Mouse (Mus musculus): ENCODE results near the gene Olfr527. TPM values are rescaled to one million over a fixed set of nuclear protein-coding genes. Genes with fewer than 3 reads are reported as not detected.

The Olfr527 gene
- not detected in 2 replicates for polyA plus RNA-seq (2015; fragmentation: Nextera tagmentation; extraction: Ambion mirVana)

DNA sequence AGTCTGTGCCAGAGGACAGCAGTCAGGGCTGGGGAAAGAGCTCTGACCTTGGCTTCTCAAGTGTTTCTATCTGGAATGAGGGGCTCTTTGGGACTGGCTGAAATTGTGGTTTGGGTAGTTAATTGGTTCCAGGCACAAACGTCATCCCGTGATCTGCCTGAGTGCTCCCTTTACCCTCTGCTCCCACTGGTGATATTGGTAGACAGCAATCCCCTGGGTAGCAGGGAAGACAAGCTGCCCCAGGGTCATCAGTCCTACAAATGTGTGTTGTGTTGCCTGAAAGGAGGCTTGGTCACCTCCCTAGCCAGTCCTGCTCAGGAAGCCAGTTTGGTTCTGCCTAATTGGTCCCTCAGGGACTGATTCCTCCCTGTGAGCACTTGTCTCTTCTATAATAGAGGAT is at the start of gene Olfr527:
Gene Olfr527, plus strand, starts transcription at position 301 of the 400 bp plus-strand sequence.
- H3K4me3 ChIP-seq (replicated peaks) = no peak within 1 kb of the TSS
- no peaks in the 10 kb centered on the region for H3K9me3 ChIP-seq
- no peak within 1 kb of the TSS for H3K4me2 ChIP-seq
- H3K27ac ChIP-seq = no peak within 1 kb of the TSS
- no peak within 1 kb of the TSS for H3K9ac ChIP-seq
- H3K4me1 ChIP-seq = no peaks in the 10 kb centered on the region
- no peaks in the 10 kb centered on the region for H3K27me3 ChIP-seq (replicated peaks)
- H3K36me3 ChIP-seq = no peaks in the 10 kb centered on the region
- no peak for ATAC-seq (ENCODE audit: insufficient read depth, low FRiP score, low read depth)
- WGBS = 94% methylated on average over 2 of the region's 2 CpGs

- Histone ChIP-seq H3K9ac (no peak overlapping the region), H3K36me3 (no peaks in the 10 kb centered on the region), H3K9me3 (no peaks in the 10 kb centered on the region), H3K27ac (no peak overlapping the region), H3K27me3 (replicated peaks) (no peaks in the 10 kb centered on the region), H3K4me1 (no peaks in the 10 kb centered on the region), H3K4me2 (no peak overlapping the region), H3K4me3 (replicated peaks) (no peak overlapping the region)
- no peak for ATAC-seq (ENCODE audit: insufficient read depth, low FRiP score, low read depth)
- 83% methylated on average over 9 of the region's 9 CpGs for WGBS
Measured at GRCm38 (mm10) chr7:140295746-140296145, 38.1 kb upstream of the Olfr527 start.

- Histone ChIP-seq H3K9me3 (no peaks in the 10 kb centered on the region), H3K27ac (no peak overlapping the region), H3K4me2 (no peak overlapping the region), H3K36me3 (no peaks in the 10 kb centered on the region), H3K4me3 (replicated peaks) (no peak overlapping the region), H3K4me1 (no peaks in the 10 kb centered on the region), H3K9ac (no peak overlapping the region), H3K27me3 (replicated peaks) (no peaks in the 10 kb centered on the region)
- no peak for ATAC-seq (ENCODE audit: insufficient read depth, low FRiP score, low read depth)
- WGBS = 71% methylated on average over 6 of the region's 6 CpGs
Measured at GRCm38 (mm10) chr7:140296876-140297275, 36.9 kb upstream of the Olfr527 start.

GRCm38 (mm10) chr7:140299416-140299815 is 34.4 kb upstream of the Olfr527 start:
- 80% methylated on average over 3 of the region's 3 CpGs for WGBS
- Histone ChIP-seq H3K27ac (no peak overlapping the region), H3K36me3 (no peaks in the 10 kb centered on the region), H3K9ac (no peak overlapping the region), H3K4me1 (no peaks in the 10 kb centered on the region), H3K9me3 (no peaks in the 10 kb centered on the region), H3K27me3 (replicated peaks) (no peaks in the 10 kb centered on the region), H3K4me2 (no peak overlapping the region), H3K4me3 (replicated peaks) (no peak overlapping the region)
- ATAC-seq (ENCODE audit: insufficient read depth, low FRiP score, low read depth) = no peak

- H3K4me3 ChIP-seq (replicated peaks) = no peak overlapping the region
- no peak overlapping the region for H3K4me2 ChIP-seq
- H3K36me3 ChIP-seq = no peaks in the 10 kb centered on the region
- H3K4me1 ChIP-seq = no peaks in the 10 kb centered on the region
- H3K27me3 ChIP-seq (replicated peaks) = no peaks in the 10 kb centered on the region
- WGBS = 79% methylated on average over 3 of the region's 3 CpGs
- no peak overlapping the region for H3K27ac ChIP-seq
- no peak for ATAC-seq (ENCODE audit: insufficient read depth, low FRiP score, low read depth)
- no peak overlapping the region for H3K9ac ChIP-seq
- H3K9me3 ChIP-seq = no peaks in the 10 kb centered on the region
Measured at GRCm38 (mm10) chr7:140319861-140320385, 13.9 kb upstream of the Olfr527 start.

GRCm38 (mm10) chr7:140320558-140320957 is 13.3 kb upstream of the Olfr527 start, which contains the start of gene Olfr525:
Gene Olfr525, plus strand, starts transcription at chr7:140320858.
- 53% methylated on average over 1 of the region's 1 CpGs for WGBS

DNA sequence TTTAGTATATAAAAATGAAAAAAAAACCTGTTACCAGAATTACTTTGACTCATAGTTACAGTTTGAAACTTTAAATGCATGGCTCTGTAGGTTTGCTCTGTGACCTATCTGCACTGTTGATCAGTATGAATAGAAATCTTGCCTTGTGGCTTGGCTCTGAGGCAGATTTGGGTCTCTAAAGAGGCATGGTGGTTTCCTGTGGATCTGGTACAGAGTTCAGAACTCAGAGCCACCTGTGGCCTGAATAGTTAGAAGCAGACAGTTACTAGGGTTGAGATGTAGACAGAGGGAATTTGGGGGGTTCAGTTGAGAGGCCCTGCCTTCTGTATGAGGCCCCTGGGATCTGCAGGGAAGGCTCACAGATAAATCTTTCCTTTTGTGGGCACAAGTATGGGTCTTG is 12.7 kb upstream of the Olfr527 start:
- no peaks in the 10 kb centered on the region for H3K27me3 ChIP-seq (replicated peaks)
- H3K4me1 ChIP-seq = no peaks in the 10 kb centered on the region
- no peaks in the 10 kb centered on the region for H3K9me3 ChIP-seq
- no peaks in the 10 kb centered on the region for H3K36me3 ChIP-seq
- H3K27ac ChIP-seq = no peak overlapping the region
- H3K4me2 ChIP-seq = no peak overlapping the region
- no peak overlapping the region for H3K9ac ChIP-seq
- H3K4me3 ChIP-seq (replicated peaks) = no peak overlapping the region
- no peak for ATAC-seq (ENCODE audit: insufficient read depth, low FRiP score, low read depth)

More at GRCm38 (mm10) chr7:140320558-140320957, 13.3 kb upstream of the Olfr527 start, which contains the start of gene Olfr525:
- Histone ChIP-seq H3K4me1 (no peaks in the 10 kb centered on the region), H3K27ac (no peak within 1 kb of the TSS), H3K27me3 (replicated peaks) (no peaks in the 10 kb centered on the region), H3K36me3 (no peaks in the 10 kb centered on the region), H3K9me3 (no peaks in the 10 kb centered on the region), H3K4me3 (replicated peaks) (no peak within 1 kb of the TSS), H3K4me2 (no peak within 1 kb of the TSS), H3K9ac (no peak within 1 kb of the TSS)
- ATAC-seq (ENCODE audit: insufficient read depth, low FRiP score, low read depth) = no peak

DNA sequence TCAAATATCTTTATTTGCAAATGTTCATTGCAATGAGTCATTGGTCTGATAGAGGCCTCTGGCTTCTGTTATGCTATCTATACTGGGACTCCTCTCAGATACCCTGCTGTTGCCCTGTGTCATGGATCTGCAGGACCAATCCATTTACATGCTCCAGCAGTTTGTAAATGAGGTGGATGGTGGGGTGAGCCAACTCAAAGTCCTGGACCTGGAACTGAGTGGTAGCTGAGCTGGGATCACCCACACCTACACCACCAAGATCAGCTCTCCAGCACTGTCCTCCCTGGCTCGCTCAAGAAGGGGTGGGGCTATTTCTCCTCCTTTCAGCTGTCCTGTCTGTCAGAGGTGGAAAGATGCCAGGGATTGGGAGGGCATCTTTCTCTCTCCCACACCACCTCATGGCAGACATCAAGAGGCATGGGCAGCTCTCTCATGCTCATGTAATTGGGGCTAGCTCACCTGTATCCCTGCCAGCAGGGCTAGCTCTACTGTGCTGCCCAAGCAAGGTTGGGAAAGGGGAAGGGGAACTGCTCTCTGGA is 4.0 kb upstream of the Olfr527 start:
- 50% methylated on average over 1 of the region's 1 CpGs for WGBS
- Histone ChIP-seq H3K36me3 (no peaks in the 10 kb centered on the region), H3K9me3 (no peaks in the 10 kb centered on the region), H3K4me3 (replicated peaks) (no peak overlapping the region), H3K9ac (no peak overlapping the region), H3K27ac (no peak overlapping the region), H3K4me1 (no peaks in the 10 kb centered on the region), H3K4me2 (no peak overlapping the region), H3K27me3 (replicated peaks) (no peaks in the 10 kb centered on the region)
- no peak; the same call in 1 of the 2 replicates for ATAC-seq (ENCODE audit: insufficient read depth, low FRiP score, low read depth)

DNA sequence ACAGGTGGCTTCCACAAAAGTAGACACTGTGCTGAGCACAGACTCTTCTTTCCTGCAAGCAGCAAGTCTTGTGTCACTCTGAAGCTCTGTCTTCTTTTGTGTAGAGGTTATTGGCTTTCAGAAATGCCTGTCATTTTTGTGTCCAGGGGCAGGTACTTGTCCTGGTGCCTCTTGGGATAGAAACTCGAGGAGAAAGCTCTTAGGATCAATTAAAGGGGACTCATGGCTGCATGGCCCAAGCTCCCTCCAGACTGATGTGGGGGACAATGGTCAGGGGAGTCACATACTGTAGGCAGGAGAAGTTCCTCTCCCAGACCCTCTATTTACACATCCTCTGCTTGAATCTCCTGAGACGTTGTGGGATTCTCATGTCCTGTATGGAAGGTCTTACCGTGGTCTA is 27.8 kb downstream of the Olfr527 start, which contains the start of gene Olfr60:
Gene Olfr60, minus strand, starts transcription at position 101 of the 400 bp plus-strand sequence.
- H3K27me3 ChIP-seq (replicated peaks) = no peaks in the 10 kb centered on the region
- no peak within 1 kb of the TSS for H3K4me3 ChIP-seq (replicated peaks)
- H3K9me3 ChIP-seq = no peaks in the 10 kb centered on the region
- H3K4me1 ChIP-seq = no peaks in the 10 kb centered on the region
- H3K4me2 ChIP-seq = no peak within 1 kb of the TSS
- ATAC-seq (ENCODE audit: insufficient read depth, low FRiP score, low read depth) = no peak
- no peak within 1 kb of the TSS for H3K9ac ChIP-seq
- H3K36me3 ChIP-seq = no peaks in the 10 kb centered on the region
- H3K27ac ChIP-seq = no peak within 1 kb of the TSS
- WGBS = 55% methylated on average over 3 of the region's 3 CpGs

DNA sequence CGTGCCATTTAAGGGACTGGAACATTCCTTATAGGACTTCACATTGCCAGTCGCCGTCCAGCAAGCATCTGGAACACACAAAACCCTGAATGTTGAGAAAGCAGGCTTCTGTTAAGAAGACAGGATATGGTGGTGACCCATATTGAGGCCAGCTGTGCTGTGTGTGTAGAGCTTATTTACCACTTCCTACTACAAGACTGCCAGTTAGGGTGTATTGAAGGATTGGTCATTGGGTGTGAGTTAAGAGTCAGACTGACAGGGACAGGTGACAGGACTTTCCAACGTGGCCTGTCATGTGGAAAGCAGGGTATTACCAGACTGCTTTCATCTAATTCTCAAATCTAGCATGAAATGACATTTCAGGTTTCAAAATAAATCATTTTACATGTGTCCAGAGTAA is 40.5 kb downstream of the Olfr527 start:
- no peak overlapping the region for H3K9ac ChIP-seq
- H3K27me3 ChIP-seq (replicated peaks) = no peaks in the 10 kb centered on the region
- H3K4me1 ChIP-seq = no peaks in the 10 kb centered on the region
- no peak overlapping the region for H3K27ac ChIP-seq
- 78% methylated on average over 4 of the region's 4 CpGs for WGBS
- ATAC-seq (ENCODE audit: insufficient read depth, low FRiP score, low read depth) = no peak
- no peak overlapping the region for H3K4me2 ChIP-seq
- no peaks in the 10 kb centered on the region for H3K36me3 ChIP-seq
- no peak overlapping the region for H3K4me3 ChIP-seq (replicated peaks)
- H3K9me3 ChIP-seq = no peaks in the 10 kb centered on the region

- no peak within 1 kb of the TSS for H3K27ac ChIP-seq
- H3K9ac ChIP-seq = no peak within 1 kb of the TSS
- H3K4me1 ChIP-seq = no peaks in the 10 kb centered on the region
- H3K27me3 ChIP-seq (replicated peaks) = no peaks in the 10 kb centered on the region
- no peaks in the 10 kb centered on the region for H3K36me3 ChIP-seq
- WGBS = 23% methylated on average over 1 of the region's 1 CpGs
- H3K4me2 ChIP-seq = no peak within 1 kb of the TSS
- H3K9me3 ChIP-seq = no peaks in the 10 kb centered on the region
- no peak within 1 kb of the TSS for H3K4me3 ChIP-seq (replicated peaks)
- no peak for ATAC-seq (ENCODE audit: insufficient read depth, low FRiP score, low read depth)
Measured at GRCm38 (mm10) chr7:140376231-140376630, 42.4 kb downstream of the Olfr527 start, which contains the start of gene Olfr530. Gene Olfr530, minus strand, starts transcription at chr7:140376331.

DNA sequence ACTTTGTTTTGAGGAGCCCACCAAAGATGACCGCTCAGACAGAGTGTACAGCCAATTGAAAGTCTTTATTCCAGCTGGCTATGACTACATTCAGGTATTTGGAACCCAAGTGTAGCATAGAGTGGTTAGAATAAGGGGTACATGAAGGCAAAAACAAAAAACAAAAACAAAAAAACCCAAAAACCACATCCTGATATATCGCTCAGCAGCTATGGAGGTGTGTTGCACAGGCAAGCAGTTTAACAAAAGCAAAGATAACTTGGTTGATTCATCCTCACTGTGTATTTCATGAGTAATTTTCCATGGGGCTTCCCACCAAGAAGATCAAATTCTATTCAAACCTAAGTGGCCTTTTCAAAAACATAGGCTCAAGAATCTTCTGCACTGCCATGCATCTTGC is 43.1 kb downstream of the Olfr527 start:
- WGBS = 96% methylated on average over 2 of the region's 2 CpGs
- Histone ChIP-seq H3K4me2 (no peak overlapping the region), H3K4me3 (replicated peaks) (no peak overlapping the region), H3K27ac (no peak overlapping the region), H3K27me3 (replicated peaks) (no peaks in the 10 kb centered on the region), H3K4me1 (no peaks in the 10 kb centered on the region), H3K9me3 (no peaks in the 10 kb centered on the region), H3K36me3 (no peaks in the 10 kb centered on the region), H3K9ac (no peak overlapping the region)
- ATAC-seq (ENCODE audit: insufficient read depth, low FRiP score, low read depth) = no peak
